Mouse (Mus musculus) megakaryocyte, adult 5-6 weeks (primary cell): ENCODE data around the gene Zfp60. TPM values are rescaled to one million over a fixed set of nuclear protein-coding genes. Genes with fewer than 3 reads are reported as not detected.
"Not testable (repeated sequence)": the region's sequence is repeated elsewhere in the genome, so short reads cannot be mapped to it uniquely, and the experiment has no call there.

Experiments
- ATAC-seq: 2 replicates; pipeline ENCODE4 v1.8.0; 2016; ENCODE audit warnings: mild to moderate bottlenecking, inconsistent platforms; ENCODE audit not compliant: poor library complexity, severe bottlenecking
- total RNA-seq, 2 experiments: library from RNA; stranded (forward) in 1 of 2; stranded (reverse) in 1 of 2; fragments of 153-499, 151-499 nt in 1 of 2; fragments of 221-1000, 200-1000 nt in 1 of 2; gene quantifications; 2 replicates each; pipeline versions ENCODE4 v1.2.3 to v1.2.4; 2015 to 2017

Gene Zfp60
- total RNA-seq, 2 experiments from 2014 or later, result 3.3 to 4.6 TPM

GRCm38 (mm10) chr7:27789306-27789705 is 58.1 kb downstream of the Zfp60 start:
- no peak for ATAC-seq

GRCm38 (mm10) chr7:27793865-27794264 is 62.7 kb downstream of the Zfp60 start:
- not testable (repeated sequence) for ATAC-seq

DNA sequence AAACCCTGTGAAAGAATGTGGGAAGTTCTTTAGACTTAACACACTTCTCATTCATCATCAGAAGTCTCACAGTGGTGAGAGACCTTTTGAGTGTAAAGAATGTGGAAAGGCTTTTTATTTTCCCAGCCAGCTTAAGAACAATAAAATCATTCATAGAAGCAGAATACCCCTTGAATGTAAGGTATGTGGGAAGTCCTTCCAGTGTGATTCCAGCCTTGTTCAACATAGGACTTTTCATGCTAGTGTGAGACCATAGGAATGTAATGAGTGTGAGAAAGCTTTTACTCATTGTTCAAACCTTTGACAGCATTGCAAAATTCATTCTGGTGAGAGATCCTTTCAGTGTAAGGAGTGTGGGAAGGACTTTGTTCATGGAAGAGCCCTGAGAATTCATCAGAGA is 63.4 kb downstream of the Zfp60 start:
- ATAC-seq, result no peak

- ATAC-seq, result no peak
Measured at GRCm38 (mm10) chr7:27797906-27798811, 67.0 kb downstream of the Zfp60 start.

DNA sequence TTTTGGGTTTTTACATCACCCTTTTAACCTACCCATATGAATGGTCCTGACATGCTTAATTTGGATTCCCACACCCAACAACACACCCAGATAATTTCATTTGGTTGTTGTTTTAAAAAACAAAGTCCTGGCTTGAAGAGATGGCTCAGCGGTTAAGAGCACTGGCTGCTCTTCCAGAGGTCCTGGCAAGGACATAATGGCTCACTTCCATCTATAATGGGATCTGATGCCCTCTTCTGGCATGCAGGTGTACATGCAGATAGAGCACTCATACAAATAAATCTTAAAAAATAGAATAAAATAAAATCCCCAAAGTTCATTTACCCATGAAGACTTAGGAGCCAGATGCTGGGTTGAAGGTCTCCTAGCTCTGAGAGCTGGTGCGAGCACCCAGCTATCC is 69.9 kb downstream of the Zfp60 start:
- no peak for ATAC-seq

DNA sequence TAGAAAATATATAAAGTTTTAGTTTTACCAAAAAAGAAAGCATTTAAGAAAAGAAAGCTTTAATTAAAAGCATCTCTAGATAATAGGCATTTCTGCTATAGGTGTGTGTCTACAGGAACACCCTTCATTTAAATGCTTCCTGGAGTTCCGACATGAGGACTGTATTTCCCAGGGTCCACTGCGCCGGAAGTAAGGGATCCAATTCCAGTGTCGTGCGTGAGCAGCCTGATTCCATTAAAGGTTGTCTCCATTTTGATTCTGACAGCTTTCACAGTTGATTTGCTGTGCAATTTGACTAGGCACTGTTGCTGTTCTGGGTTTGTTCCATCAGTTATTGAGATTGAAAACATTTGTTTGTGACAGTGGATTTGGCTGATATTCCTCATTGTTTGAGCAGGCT is 71.8 kb downstream of the Zfp60 start:
- ATAC-seq, result no peak

Other genes with a start within 250 kb of the Zfp60 start
- gene Sertad1, start 244.5 kb upstream of the Zfp60 start, total RNA-seq (2015), result 17.4 and 18.9 TPM in 2 replicates
- 11.2 and 19.7 TPM in 2 replicates for gene Sertad1, start 244.5 kb upstream of the Zfp60 start, total RNA-seq (2017)
- 0.05 and 0.16 TPM in 2 replicates for gene Prx, start 232.1 kb upstream of the Zfp60 start, total RNA-seq (2015)
- 0.22 TPM in 1 of 2 replicates, not detected in the other for gene Prx, start 232.1 kb upstream of the Zfp60 start, total RNA-seq (2017)
- not detected in 2 replicates for gene Hipk4, start 208.1 kb upstream of the Zfp60 start, total RNA-seq (2015)
- not detected in 2 replicates for gene Hipk4, start 208.1 kb upstream of the Zfp60 start, total RNA-seq (2017)
- 7.7 and 19.6 TPM in 2 replicates for gene Pld3, start 178.2 kb upstream of the Zfp60 start, total RNA-seq (2015)
- 6.6 and 8.0 TPM in 2 replicates for gene Pld3, start 178.2 kb upstream of the Zfp60 start, total RNA-seq (2017)
- 9.4 and 9.9 TPM in 2 replicates for gene 2310022A10Rik, start 178.2 kb upstream of the Zfp60 start, total RNA-seq (2015)
- 3.3 and 7.2 TPM in 2 replicates for gene 2310022A10Rik, start 178.2 kb upstream of the Zfp60 start, total RNA-seq (2017)
- 40.2 TPM in 2 replicates for gene Akt2, start 139.8 kb upstream of the Zfp60 start, total RNA-seq (2015)
- gene Akt2, start 139.8 kb upstream of the Zfp60 start, total RNA-seq (2017), result 53.8 and 55.7 TPM in 2 replicates
- gene Ttc9b, start 77.5 kb upstream of the Zfp60 start, total RNA-seq (2015), result not detected in 2 replicates
- not detected in 2 replicates for gene Ttc9b, start 77.5 kb upstream of the Zfp60 start, total RNA-seq (2017)
- 1.7 and 2.4 TPM in 2 replicates for gene Map3k10, start 56.8 kb upstream of the Zfp60 start, total RNA-seq (2015)
- 2.3 and 4.3 TPM in 2 replicates for gene Map3k10, start 56.8 kb upstream of the Zfp60 start, total RNA-seq (2017)
- gene Zfp607b, start 42.0 kb upstream of the Zfp60 start, total RNA-seq (2015), result 0.46 and 1.4 TPM in 2 replicates
- 0.41 and 1.6 TPM in 2 replicates for gene Zfp607b, start 42.0 kb upstream of the Zfp60 start, total RNA-seq (2017)
- 5.9 and 6.2 TPM in 2 replicates for gene Zfp626, start 75.8 kb downstream of the Zfp60 start, total RNA-seq (2015)
- gene Zfp626, start 75.8 kb downstream of the Zfp60 start, total RNA-seq (2017), result 5.0 and 5.4 TPM in 2 replicates
- 2.3 and 3.7 TPM in 2 replicates for gene Zfp59, start 107.2 kb downstream of the Zfp60 start, total RNA-seq (2015)
- 2.3 and 3.7 TPM in 2 replicates for gene Zfp59, start 107.2 kb downstream of the Zfp60 start, total RNA-seq (2017)
- 5.4 and 5.8 TPM in 2 replicates for gene Zfp607a, start 126.1 kb downstream of the Zfp60 start, total RNA-seq (2015)
- 9.0 and 10.0 TPM in 2 replicates for gene Zfp607a, start 126.1 kb downstream of the Zfp60 start, total RNA-seq (2017)
- gene Zfp974, start 198.1 kb downstream of the Zfp60 start, total RNA-seq (2015), result 4.1 and 4.6 TPM in 2 replicates
- gene Zfp974, start 198.1 kb downstream of the Zfp60 start, total RNA-seq (2017), result 4.2 and 5.8 TPM in 2 replicates
- gene Zfp780b, start 247.8 kb downstream of the Zfp60 start, total RNA-seq (2015), result 13.1 and 15.9 TPM in 2 replicates
- 10.6 and 14.1 TPM in 2 replicates for gene Zfp780b, start 247.8 kb downstream of the Zfp60 start, total RNA-seq (2017)